Mouse (Mus musculus): ENCODE data around the gene Tspan14. TPM values are rescaled to one million over a fixed set of nuclear protein-coding genes. Genes with fewer than 3 reads are reported as not detected.

Tspan14 gene
- polyA plus RNA-seq, 1 experiment from 2014 or later, result 101 TPM

- no peak for DNase-seq (ENCODE audit: low spot score)
- H3K36me3 ChIP-seq (ENCODE audit: control insufficient read depth, insufficient read depth, low read length), result peaks cover 83% of the 10 kb centered on the region
- no peaks in the 10 kb centered on the region for H3K27me3 ChIP-seq (replicated peaks; ENCODE audit: control insufficient read depth, insufficient read depth, low read length)
- WGBS, result 96% methylated on average over 9 of the region's 9 CpGs
- H3K4me2 ChIP-seq (ENCODE audit: low read length), result no peak overlapping the region
- no peak overlapping the region for H3K4me3 ChIP-seq (ENCODE audit: low read depth, low read length)
- H3K27ac ChIP-seq (ENCODE audit: low read depth, low read length), result no peak overlapping the region
- H3K9me3 ChIP-seq (replicated peaks; ENCODE audit: control insufficient read depth, low read length), result no peaks in the 10 kb centered on the region
- no peaks in the 10 kb centered on the region for H3K4me1 ChIP-seq (ENCODE audit: control insufficient read depth, insufficient read depth, low read length)
- no peak overlapping the region for H3K9ac ChIP-seq (ENCODE audit: low read length)
- ATAC-seq, result no peak
Observed at GRCm38 (mm10) chr14:40908763-40909162, 57.8 kb downstream of the Tspan14 start.

GRCm38 (mm10) chr14:40906770-40907169 lies 59.8 kb downstream of the Tspan14 start:
- Histone ChIP-seq H3K4me1 (ENCODE audit: control insufficient read depth, insufficient read depth, low read length) (no peaks in the 10 kb centered on the region), H3K36me3 (ENCODE audit: control insufficient read depth, insufficient read depth, low read length) (peaks cover 73% of the 10 kb centered on the region), H3K27me3 (replicated peaks; ENCODE audit: control insufficient read depth, insufficient read depth, low read length) (no peaks in the 10 kb centered on the region), H3K4me2 (ENCODE audit: low read length) (no peak overlapping the region), H3K9ac (ENCODE audit: low read length) (no peak overlapping the region), H3K4me3 (ENCODE audit: low read depth, low read length) (no peak overlapping the region), H3K27ac (ENCODE audit: low read depth, low read length) (no peak overlapping the region), H3K9me3 (replicated peaks; ENCODE audit: control insufficient read depth, low read length) (no peaks in the 10 kb centered on the region)
- 91% methylated on average over 9 of the region's 9 CpGs for WGBS
- ATAC-seq (no peak), DNase-seq (ENCODE audit: low spot score) (no peak)

GRCm38 (mm10) chr14:40905813-40906212 lies 60.8 kb downstream of the Tspan14 start:
- 94% methylated on average over 8 of the region's 8 CpGs for WGBS
- peaks cover 63% of the 10 kb centered on the region for H3K36me3 ChIP-seq (ENCODE audit: control insufficient read depth, insufficient read depth, low read length)

GRCm38 (mm10) chr14:40902307-40903055 lies 64.1 kb downstream of the Tspan14 start:
- H3K4me2 ChIP-seq (ENCODE audit: low read length), result no peak overlapping the region

More at GRCm38 (mm10) chr14:40905813-40906212, 60.8 kb downstream of the Tspan14 start:
- Histone ChIP-seq H3K27me3 (replicated peaks; ENCODE audit: control insufficient read depth, insufficient read depth, low read length) (no peaks in the 10 kb centered on the region), H3K9me3 (replicated peaks; ENCODE audit: control insufficient read depth, low read length) (no peaks in the 10 kb centered on the region), H3K4me2 (ENCODE audit: low read length) (no peak overlapping the region), H3K4me1 (ENCODE audit: control insufficient read depth, insufficient read depth, low read length) (no peaks in the 10 kb centered on the region), H3K27ac (ENCODE audit: low read depth, low read length) (no peak overlapping the region), H3K4me3 (ENCODE audit: low read depth, low read length) (no peak overlapping the region), H3K9ac (ENCODE audit: low read length) (no peak overlapping the region)
- DNase-seq (ENCODE audit: low spot score) (no peak), ATAC-seq (no peak)

GRCm38 (mm10) chr14:40900267-40900666 lies 66.3 kb downstream of the Tspan14 start:
- no peaks in the 10 kb centered on the region for H3K4me1 ChIP-seq (ENCODE audit: control insufficient read depth, insufficient read depth, low read length)
- H3K27ac ChIP-seq (ENCODE audit: low read depth, low read length), result no peak overlapping the region
- no peaks in the 10 kb centered on the region for H3K9me3 ChIP-seq (replicated peaks; ENCODE audit: control insufficient read depth, low read length)
- no peak for DNase-seq (ENCODE audit: low spot score)
- no peak overlapping the region for H3K4me2 ChIP-seq (ENCODE audit: low read length)
- WGBS, result 82% methylated on average over 2 of the region's 2 CpGs
- H3K27me3 ChIP-seq (replicated peaks; ENCODE audit: control insufficient read depth, insufficient read depth, low read length), result no peaks in the 10 kb centered on the region
- no peak overlapping the region for H3K4me3 ChIP-seq (ENCODE audit: low read depth, low read length)
- H3K36me3 ChIP-seq (ENCODE audit: control insufficient read depth, insufficient read depth, low read length), result peaks cover 9% of the 10 kb centered on the region; the same call in 1 of the 2 replicates
- no peak overlapping the region for H3K9ac ChIP-seq (ENCODE audit: low read length)
- ATAC-seq, result no peak; the same call in 1 of the 2 replicates

More at GRCm38 (mm10) chr14:40902307-40903055, 64.1 kb downstream of the Tspan14 start:
- Histone ChIP-seq H3K9ac (ENCODE audit: low read length) (no peak overlapping the region), H3K4me1 (ENCODE audit: control insufficient read depth, insufficient read depth, low read length) (no peaks in the 10 kb centered on the region), H3K27ac (ENCODE audit: low read depth, low read length) (no peak overlapping the region), H3K9me3 (replicated peaks; ENCODE audit: control insufficient read depth, low read length) (no peaks in the 10 kb centered on the region), H3K36me3 (ENCODE audit: control insufficient read depth, insufficient read depth, low read length) (peaks cover 30% of the 10 kb centered on the region), H3K27me3 (replicated peaks; ENCODE audit: control insufficient read depth, insufficient read depth, low read length) (no peaks in the 10 kb centered on the region), H3K4me3 (ENCODE audit: low read depth, low read length) (no peak overlapping the region)
- DNase-seq (ENCODE audit: low spot score), result no peak
- WGBS, result 74% methylated on average over 12 of the region's 12 CpGs
- ATAC-seq, result no peak

- H3K4me2 ChIP-seq (ENCODE audit: low read length), result no peak overlapping the region
- no peak overlapping the region for H3K27ac ChIP-seq (ENCODE audit: low read depth, low read length)
- DNase-seq (ENCODE audit: low spot score), result no peak
- no peaks in the 10 kb centered on the region for H3K4me1 ChIP-seq (ENCODE audit: control insufficient read depth, insufficient read depth, low read length)
- no peaks in the 10 kb centered on the region for H3K27me3 ChIP-seq (replicated peaks; ENCODE audit: control insufficient read depth, insufficient read depth, low read length)
- no peak overlapping the region for H3K4me3 ChIP-seq (ENCODE audit: low read depth, low read length)
- H3K9me3 ChIP-seq (replicated peaks; ENCODE audit: control insufficient read depth, low read length), result no peaks in the 10 kb centered on the region
- 0 out of 2 replicates have a peak, but pooled peaks cover 3% of the 10 kb centered on the region for H3K36me3 ChIP-seq (ENCODE audit: control insufficient read depth, insufficient read depth, low read length)
- ATAC-seq, result no peak
- WGBS, result 81% methylated on average over 3 of the region's 3 CpGs
- H3K9ac ChIP-seq (ENCODE audit: low read length), result no peak overlapping the region
Observed at GRCm38 (mm10) chr14:40897916-40898315, 68.7 kb downstream of the Tspan14 start.

- Histone ChIP-seq H3K27ac (ENCODE audit: low read depth, low read length) (no peak overlapping the region), H3K9me3 (replicated peaks; ENCODE audit: control insufficient read depth, low read length) (no peaks in the 10 kb centered on the region), H3K27me3 (replicated peaks; ENCODE audit: control insufficient read depth, insufficient read depth, low read length) (no peaks in the 10 kb centered on the region), H3K4me2 (ENCODE audit: low read length) (no peak overlapping the region), H3K4me3 (ENCODE audit: low read depth, low read length) (no peak overlapping the region), H3K9ac (ENCODE audit: low read length) (no peak overlapping the region), H3K36me3 (ENCODE audit: control insufficient read depth, insufficient read depth, low read length) (no peaks in the 10 kb centered on the region), H3K4me1 (ENCODE audit: control insufficient read depth, insufficient read depth, low read length) (no peaks in the 10 kb centered on the region)
- DNase-seq (ENCODE audit: low spot score) (no peak), ATAC-seq (no peak)
- 79% methylated on average over 8 of the region's 8 CpGs for WGBS
Observed at GRCm38 (mm10) chr14:40895681-40896080, 70.9 kb downstream of the Tspan14 start.

- H3K27me3 ChIP-seq (replicated peaks; ENCODE audit: control insufficient read depth, insufficient read depth, low read length), result no peaks in the 10 kb centered on the region
- H3K9ac ChIP-seq (ENCODE audit: low read length), result peak overlapping the region; percentile 25; the same call in 1 of the 2 replicates
Observed at GRCm38 (mm10) chr14:40894576-40895247, 71.9 kb downstream of the Tspan14 start.

GRCm38 (mm10) chr14:40893884-40894283 lies 72.7 kb downstream of the Tspan14 start:
- Histone ChIP-seq H3K27me3 (replicated peaks; ENCODE audit: control insufficient read depth, insufficient read depth, low read length) (no peaks in the 10 kb centered on the region), H3K9me3 (replicated peaks; ENCODE audit: control insufficient read depth, low read length) (no peaks in the 10 kb centered on the region), H3K4me2 (ENCODE audit: low read length) (no peak overlapping the region), H3K9ac (ENCODE audit: low read length) (no peak overlapping the region), H3K27ac (ENCODE audit: low read depth, low read length) (no peak overlapping the region), H3K4me1 (ENCODE audit: control insufficient read depth, insufficient read depth, low read length) (no peaks in the 10 kb centered on the region), H3K4me3 (ENCODE audit: low read depth, low read length) (no peak overlapping the region), H3K36me3 (ENCODE audit: control insufficient read depth, insufficient read depth, low read length) (no peaks in the 10 kb centered on the region)
- WGBS, result 80% methylated on average over 8 of the region's 8 CpGs
- DNase-seq (ENCODE audit: low spot score) (no peak), ATAC-seq (no peak)

More at GRCm38 (mm10) chr14:40894576-40895247, 71.9 kb downstream of the Tspan14 start:
- Histone ChIP-seq H3K4me2 (ENCODE audit: low read length) (peak overlapping the region; percentile 42), H3K4me1 (ENCODE audit: control insufficient read depth, insufficient read depth, low read length) (no peaks in the 10 kb centered on the region), H3K27ac (ENCODE audit: low read depth, low read length) (no peak overlapping the region), H3K4me3 (ENCODE audit: low read depth, low read length) (no peak overlapping the region), H3K9me3 (replicated peaks; ENCODE audit: control insufficient read depth, low read length) (no peaks in the 10 kb centered on the region), H3K36me3 (ENCODE audit: control insufficient read depth, insufficient read depth, low read length) (no peaks in the 10 kb centered on the region)
- DNase-seq (ENCODE audit: low spot score), result peak; percentile 83
- 16% methylated on average over 23 of the region's 23 CpGs for WGBS
- peak; percentile 91 for ATAC-seq
